Mouse (Mus musculus) spleen, adult 2 months (tissue): ENCODE data around the gene Slc2a8.

ENCODE experiments used
- CTCF ChIP-seq: fragments of 200-500 bp; IDR thresholded peaks from 2 replicates; pipeline ENCODE4 v1.5.1; 2011; ENCODE audit warnings: mild to moderate bottlenecking, inconsistent platforms; ENCODE audit not compliant: insufficient read depth, insufficient read length, insufficient replicate concordance; ENCODE audit errors: extremely low read depth
- POLR2A ChIP-seq: fragments of 200-500 bp; IDR thresholded peaks from 2 replicates; pipeline ENCODE4 v1.6.1; 2011; ENCODE audit warnings: low read depth, low read length, inconsistent platforms

GRCm38 (mm10) chr2:32938741-32939140 lies 43.1 kb downstream of the Slc2a8 start:
- TF ChIP-seq CTCF (no peak), POLR2A (no peak)
